Mouse (Mus musculus) limb, embryonic 11.5 days (tissue): Measurements from ENCODE around the gene Gm13283. TPM values are rescaled to one million over a fixed set of nuclear protein-coding genes. Genes with fewer than 3 reads are reported as not detected.
"Not testable (repeated sequence)": the region's sequence is repeated elsewhere in the genome, so short reads cannot be mapped to it uniquely, and the experiment has no call there.

Experiments used
- ATAC-seq: fragments of 200-750 bp; cut with Nextera tagmentation; 2 replicates; pipeline ENCODE4 v1.8.0; 2017; ENCODE audit warnings: low read depth; ENCODE audit not compliant: insufficient number of reproducible peaks, low FRiP score, low TSS enrichment
- DNase-seq: peaks from one replicate; pipeline ENCODE4 v3.0.0-alpha.2; 2015; ENCODE audit warnings: low spot score
- H3K27ac ChIP-seq: fragments of 300-500 bp; sonication (generic); replicated peaks from 2 replicates; pipeline ENCODE4 v1.5.1; 2014; ENCODE audit warnings: low read depth, mild to moderate bottlenecking, low read length
- H3K27me3 ChIP-seq: fragments of 300-500 bp; sonication (generic); 2 replicates; pipeline ENCODE4 v1.6.1; 2014; ENCODE audit warnings: mild to moderate bottlenecking, low read length, mixed read lengths; ENCODE audit not compliant: control insufficient read depth, insufficient read depth
- H3K36me3 ChIP-seq: fragments of 300-500 bp; sonication (generic); 2 replicates; pipeline ENCODE4 v1.6.1; 2014; ENCODE audit warnings: mild to moderate bottlenecking, low read length, moderate library complexity, mixed read lengths; ENCODE audit not compliant: control insufficient read depth, insufficient read depth
- H3K4me1 ChIP-seq: fragments of 300-500 bp; sonication (generic); 2 replicates; pipeline ENCODE4 v1.6.1; 2014; ENCODE audit warnings: low read length, mixed read lengths; ENCODE audit not compliant: control insufficient read depth, insufficient read depth
- H3K4me2 ChIP-seq: fragments of 300-500 bp; sonication (generic); 2 replicates; pipeline ENCODE4 v1.6.1; 2014; ENCODE audit warnings: low read depth, mild to moderate bottlenecking, moderate library complexity; ENCODE audit not compliant: severe bottlenecking
- H3K4me3 ChIP-seq: fragments of 300-500 bp; sonication (generic); 2 replicates; pipeline ENCODE4 v1.5.1; 2014; ENCODE audit warnings: low read depth, low read length
- H3K9ac ChIP-seq: fragments of 300-500 bp; sonication (generic); 2 replicates; pipeline ENCODE4 v1.6.1; 2014; ENCODE audit warnings: mild to moderate bottlenecking, low read length
- H3K9me3 ChIP-seq: fragments of 300-500 bp; sonication (generic); 2 replicates; pipeline ENCODE4 v1.6.1; 2016; ENCODE audit warnings: low read length; ENCODE audit not compliant: control insufficient read depth
- WGBS: fragments of 180-500 bp; shearing (Covaris S2); extraction: QIAGEN DNeasy Blood & Tissue Kit; methylation state at CpG from one replicate; pipeline ENCODE4 v1.1.7; 2014; 5-methylcytosine and 5-hydroxymethylcytosine counted together
- polyA plus RNA-seq: library from polyadenylated mRNA; unstranded; fragments of >200 nt; fragmentation: Nextera tagmentation; extraction: Ambion mirVana; gene quantifications from 2 replicates; pipeline ENCODE4 v1.2.1, GENCODE M21; 2014

The Gm13283 gene
- polyA plus RNA-seq, 1 experiment from 2014 or later, result 0.13 TPM

GRCm38 (mm10) chr4:88799365-88799764 is 39.4 kb downstream of the Gm13283 start, which contains the start of gene Gm13285:
Gene Gm13285, plus strand, starts transcription at chr4:88799665.
- not testable (repeated sequence) for H3K27me3 ChIP-seq, H3K4me2 ChIP-seq, DNase-seq, ATAC-seq, H3K27ac ChIP-seq, H3K9ac ChIP-seq, H3K4me1 ChIP-seq, H3K36me3 ChIP-seq, H3K4me3 ChIP-seq, H3K9me3 ChIP-seq
- 21% methylated on average over 3 of the region's 7 CpGs for WGBS

DNA sequence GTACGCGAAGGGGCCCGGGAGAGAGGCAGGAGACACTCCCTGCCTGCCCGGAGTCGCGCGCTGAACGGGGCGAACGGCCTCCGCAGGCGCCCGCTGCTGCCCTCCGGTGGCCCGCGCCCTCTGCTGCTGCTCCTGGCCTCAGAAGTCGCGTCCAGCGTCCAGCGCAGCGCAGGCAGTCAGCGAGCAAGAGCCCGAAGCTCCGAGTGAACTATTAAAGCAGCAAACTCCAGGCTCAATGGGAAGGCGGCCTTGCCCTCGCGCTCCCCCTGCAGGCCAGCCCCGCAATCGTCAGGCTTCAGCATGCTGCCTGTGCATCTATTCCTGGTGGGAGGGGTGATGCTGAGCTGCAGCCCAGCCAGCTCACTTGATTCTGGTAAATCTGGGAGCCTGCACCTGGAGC is 43.0 kb downstream of the Gm13283 start, which contains the start of gene Gm13287:
TSS of gene Gm13287 (plus strand) at position 301 of the 400 bp plus-strand sequence.
- H3K9ac ChIP-seq, H3K4me2 ChIP-seq, ATAC-seq, H3K4me3 ChIP-seq, DNase-seq, H3K36me3 ChIP-seq, H3K9me3 ChIP-seq, H3K4me1 ChIP-seq, H3K27me3 ChIP-seq, H3K27ac ChIP-seq: not testable (repeated sequence)
- WGBS, result no CpG with 5 or more reads among the region's 29 CpGs

DNA sequence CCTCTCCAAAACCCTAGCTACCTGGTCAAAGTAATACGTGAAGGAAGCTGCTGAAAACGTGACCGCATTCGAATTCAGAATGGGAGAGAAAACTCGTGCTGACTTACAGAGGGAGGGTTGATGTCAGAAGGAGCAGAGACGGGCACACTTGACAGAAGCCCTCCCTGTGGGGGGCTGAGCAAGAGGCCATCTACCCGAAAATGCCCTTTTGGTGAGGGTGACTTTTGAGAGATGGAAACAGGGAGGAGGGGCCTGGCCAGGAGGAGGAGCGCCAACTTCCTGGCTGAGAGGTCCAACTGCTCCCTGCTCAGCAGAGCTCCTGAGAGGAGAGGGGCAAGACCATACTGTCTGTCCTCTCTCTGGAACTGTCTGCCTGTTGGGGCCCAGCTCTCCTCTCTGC is 45.3 kb downstream of the Gm13283 start, which contains the start of gene Gm13288:
TSS of gene Gm13288 (plus strand) at position 301 of the 400 bp plus-strand sequence.
- not testable (repeated sequence) for H3K4me1 ChIP-seq, H3K4me2 ChIP-seq, H3K4me3 ChIP-seq, H3K9ac ChIP-seq, DNase-seq, ATAC-seq, H3K9me3 ChIP-seq, H3K36me3 ChIP-seq, H3K27me3 ChIP-seq, H3K27ac ChIP-seq
- no CpG with 5 or more reads among the region's 8 CpGs for WGBS

DNA sequence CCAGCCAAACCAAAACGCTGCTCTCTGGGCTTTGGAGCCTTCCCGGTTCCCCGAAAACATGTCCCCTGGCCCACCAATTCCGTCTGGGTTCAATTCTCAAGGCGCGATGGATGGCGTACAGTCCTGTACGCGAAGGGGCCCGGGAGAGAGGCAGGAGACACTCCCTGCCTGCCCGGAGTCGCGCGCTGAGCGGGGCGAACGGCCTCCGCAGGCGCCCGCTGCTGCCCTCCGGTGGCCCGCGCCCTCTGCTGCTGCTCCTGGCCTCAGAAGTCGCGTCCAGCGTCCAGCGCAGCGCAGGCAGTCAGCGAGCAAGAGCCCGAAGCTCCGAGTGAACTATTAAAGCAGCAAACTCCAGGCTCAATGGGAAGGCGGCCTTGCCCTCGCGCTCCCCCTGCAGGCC is 45.8 kb downstream of the Gm13283 start:
- H3K36me3 ChIP-seq, H3K4me1 ChIP-seq, DNase-seq, H3K9me3 ChIP-seq, H3K9ac ChIP-seq, H3K27ac ChIP-seq, ATAC-seq, H3K4me3 ChIP-seq, H3K4me2 ChIP-seq, H3K27me3 ChIP-seq: not testable (repeated sequence)
- no CpG with 5 or more reads among the region's 34 CpGs for WGBS

Other genes with a start within 250 kb of the Gm13283 start
- not detected in 2 replicates for gene Ifnb1, start 237.3 kb upstream of the Gm13283 start, polyA plus RNA-seq
- gene Ifna15, start 201.9 kb upstream of the Gm13283 start, polyA plus RNA-seq, result not detected in 2 replicates
- not detected in 2 replicates for gene Ifna14, start 188.3 kb upstream of the Gm13283 start, polyA plus RNA-seq
- gene Ifna9, start 167.7 kb upstream of the Gm13283 start, polyA plus RNA-seq, result not detected in 2 replicates
- gene Ifna12, start 156.7 kb upstream of the Gm13283 start, polyA plus RNA-seq, result not detected in 2 replicates
- not detected in 2 replicates for gene C87499, start 125.7 kb upstream of the Gm13283 start, polyA plus RNA-seq
- not detected in 2 replicates for gene Ifna13, start 115.7 kb upstream of the Gm13283 start, polyA plus RNA-seq
- not detected in 2 replicates for gene Ifna16, start 83.2 kb upstream of the Gm13283 start, polyA plus RNA-seq
- gene Ifna2, start 76.2 kb upstream of the Gm13283 start, polyA plus RNA-seq, result not detected in 2 replicates
- gene Ifnab, start 68.8 kb upstream of the Gm13283 start, polyA plus RNA-seq, result not detected in 2 replicates
- 0.81 and 1.5 TPM in 2 replicates for gene Gm26566, start 38.3 kb upstream of the Gm13283 start, polyA plus RNA-seq
- 139 and 140 TPM in 2 replicates for gene Klhl9, start 37.7 kb upstream of the Gm13283 start, polyA plus RNA-seq
- gene Gm13271, start 5.3 kb upstream of the Gm13283 start, polyA plus RNA-seq, result not detected in 2 replicates
- gene Gm13290, start 13.7 kb downstream of the Gm13283 start, polyA plus RNA-seq, result 0.38 TPM in 1 of 2 replicates, not detected in the other
- not detected in 2 replicates for gene Gm13289, start 16.8 kb downstream of the Gm13283 start, polyA plus RNA-seq
- gene Gm13272, start 19.7 kb downstream of the Gm13283 start, polyA plus RNA-seq, result not detected in 2 replicates
- gene Ifnz, start 22.0 kb downstream of the Gm13283 start, polyA plus RNA-seq, result not detected in 2 replicates
- gene Gm13276, start 25.6 kb downstream of the Gm13283 start, polyA plus RNA-seq, result not detected in 2 replicates
- gene Gm13277, start 28.5 kb downstream of the Gm13283 start, polyA plus RNA-seq, result not detected in 2 replicates
- gene Gm13278, start 31.4 kb downstream of the Gm13283 start, polyA plus RNA-seq, result not detected in 2 replicates
- gene Gm13275, start 34.4 kb downstream of the Gm13283 start, polyA plus RNA-seq, result not detected in 2 replicates
- gene Gm13279, start 37.3 kb downstream of the Gm13283 start, polyA plus RNA-seq, result not detected in 2 replicates
- 1.1 and 1.4 TPM in 2 replicates for gene Gm13285, start 39.5 kb downstream of the Gm13283 start, polyA plus RNA-seq
- gene Gm13287, start 43.1 kb downstream of the Gm13283 start, polyA plus RNA-seq, result not detected in 2 replicates
- not detected in 2 replicates for gene Gm13288, start 45.4 kb downstream of the Gm13283 start, polyA plus RNA-seq
- gene Ifna7, start 56.1 kb downstream of the Gm13283 start, polyA plus RNA-seq, result not detected in 2 replicates
- gene Ifna11, start 59.8 kb downstream of the Gm13283 start, polyA plus RNA-seq, result not detected in 2 replicates
- not detected in 2 replicates for gene Ifna6, start 67.3 kb downstream of the Gm13283 start, polyA plus RNA-seq
- gene Ifna5, start 75.4 kb downstream of the Gm13283 start, polyA plus RNA-seq, result not detected in 2 replicates
- gene Ifna4, start 81.7 kb downstream of the Gm13283 start, polyA plus RNA-seq, result not detected in 2 replicates
- gene Ifna1, start 90.0 kb downstream of the Gm13283 start, polyA plus RNA-seq, result not detected in 2 replicates
- not detected in 2 replicates for gene Ifne, start 120.1 kb downstream of the Gm13283 start, polyA plus RNA-seq